Mouse (Mus musculus): ENCODE results near the gene Olfr665. TPM values are rescaled to one million over a fixed set of nuclear protein-coding genes. Genes with fewer than 3 reads are reported as not detected.

Olfr665 gene
- not detected for polyA plus RNA-seq (2012; fragmentation: generic; extraction: Trizol)

DNA sequence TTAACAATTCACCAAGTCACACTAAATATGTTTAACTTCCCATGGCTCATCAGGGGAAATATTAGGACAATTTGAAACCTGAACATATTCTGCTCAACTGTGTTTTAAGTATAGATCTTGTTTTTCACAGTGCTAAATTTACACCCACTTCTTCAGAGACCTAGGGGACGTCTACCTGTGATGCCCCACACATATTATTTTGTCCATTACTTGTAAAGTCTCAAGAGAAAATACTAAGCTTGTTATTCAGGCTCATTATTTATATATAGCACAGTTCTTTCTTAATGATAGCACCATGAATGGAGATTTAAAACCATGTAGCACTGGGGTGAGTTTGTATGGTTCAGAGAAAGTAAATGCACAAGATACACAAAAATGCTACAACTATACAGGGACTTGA lies at the start of gene Olfr665:
Gene Olfr665 (plus strand): TSS at position 301 of the 400 bp plus-strand sequence.

DNA sequence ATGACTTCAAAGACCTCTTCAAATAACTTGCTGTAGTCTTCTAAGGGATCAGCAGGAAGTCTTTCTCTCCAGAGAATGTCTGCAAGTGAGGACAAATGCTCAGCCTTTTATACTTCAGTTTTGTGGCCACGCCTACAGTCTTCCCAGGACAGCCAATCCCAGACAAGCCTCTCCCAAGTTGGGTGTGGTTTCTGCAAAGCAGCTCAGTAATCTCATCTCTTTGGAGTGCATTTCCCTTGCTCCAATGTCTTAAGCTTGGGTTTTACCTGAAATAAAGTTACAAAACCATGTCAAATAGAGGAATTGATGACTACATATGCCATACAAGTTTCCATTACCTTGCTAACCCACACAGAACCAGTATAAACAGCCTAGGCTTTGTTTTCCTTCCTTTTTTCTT lies 35.3 kb upstream of the Olfr665 start, which contains the start of gene Usp17lb:
Gene Usp17lb (minus strand): TSS at position 101 of the 400 bp plus-strand sequence.

DNA sequence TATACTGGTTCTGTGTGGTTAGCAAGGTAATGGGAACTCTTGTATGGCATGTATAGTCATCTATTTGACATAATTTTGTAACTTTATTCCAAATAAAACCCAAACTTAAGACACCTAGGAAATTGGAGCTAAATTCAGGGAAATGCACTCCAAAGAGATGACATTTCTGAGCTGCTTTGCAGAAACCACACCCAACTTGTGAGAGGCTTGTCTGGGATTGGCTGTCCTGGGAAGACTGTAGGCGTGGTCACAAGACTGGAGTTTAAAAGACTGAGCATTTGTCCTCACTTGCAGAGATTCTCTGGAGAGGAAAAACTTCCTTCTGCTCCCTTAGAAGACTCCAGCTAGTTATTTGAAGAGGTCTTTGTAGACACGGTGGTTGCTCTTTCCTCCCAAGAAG lies 21.1 kb upstream of the Olfr665 start, which contains the start of gene Usp17la:
Gene Usp17la (plus strand): TSS at position 301 of the 400 bp plus-strand sequence.

DNA sequence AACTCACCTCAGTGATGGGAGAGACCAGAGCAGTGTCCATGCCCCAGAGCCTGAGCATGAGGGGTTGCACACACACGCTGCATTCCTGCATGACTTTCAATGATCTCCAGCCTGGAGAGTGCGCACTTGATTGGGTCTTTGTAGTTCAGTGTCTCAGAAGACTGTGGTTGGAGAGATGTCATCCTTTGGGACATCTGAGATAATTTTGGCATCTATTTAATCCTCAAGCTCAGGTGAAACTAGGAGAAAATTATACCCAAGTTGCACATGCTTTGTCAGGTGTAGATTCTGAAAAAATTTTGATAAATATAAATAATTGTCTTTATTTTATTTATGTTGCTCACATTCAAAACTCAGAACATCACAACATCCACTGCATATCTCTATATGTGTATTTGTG lies 18.0 kb downstream of the Olfr665 start, which contains the start of gene Olfr666:
Gene Olfr666 (minus strand): TSS at position 101 of the 400 bp plus-strand sequence.

DNA sequence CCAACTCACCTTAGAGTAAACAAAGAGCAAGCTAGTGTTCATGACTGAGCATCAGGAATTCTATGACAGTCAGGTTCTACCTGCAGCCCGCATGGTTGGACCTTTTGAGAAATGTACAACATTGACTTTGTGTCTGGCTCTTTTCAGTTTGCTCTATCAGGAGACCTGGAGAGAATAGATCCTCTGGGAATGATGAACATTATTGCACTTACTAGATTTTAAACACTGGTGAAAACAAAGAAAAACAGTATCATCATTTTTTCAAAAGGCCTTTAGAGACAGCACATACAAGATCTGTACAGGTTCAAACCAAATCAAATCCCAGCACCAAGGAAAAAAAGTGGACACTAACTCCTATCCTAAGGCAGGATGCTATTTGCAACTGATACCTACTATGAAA lies 43.6 kb downstream of the Olfr665 start, which contains the start of gene Olfr667:
Gene Olfr667 (minus strand): TSS at position 101 of the 400 bp plus-strand sequence.

DNA sequence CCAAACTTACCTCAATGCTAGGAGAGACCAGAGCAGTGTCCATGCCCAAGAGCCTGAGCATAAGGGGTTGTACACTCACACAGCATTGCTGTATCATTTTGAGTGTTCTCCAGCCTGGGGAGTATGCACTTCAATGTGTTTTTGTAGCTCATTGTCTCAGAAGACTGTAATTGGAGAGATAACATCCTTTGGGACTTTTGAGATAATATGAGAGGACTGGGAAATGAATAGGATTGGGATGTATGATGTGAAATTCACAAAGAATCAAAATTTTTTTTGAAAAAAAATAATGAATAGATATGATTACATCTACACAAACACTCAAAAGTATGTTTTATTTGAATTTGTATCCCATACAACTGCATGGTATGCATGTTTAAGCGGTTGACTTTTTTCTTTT lies 50.1 kb downstream of the Olfr665 start, which contains the start of gene Olfr668:
Gene Olfr668 (minus strand): TSS at position 101 of the 400 bp plus-strand sequence.

Other genes with a start within 250 kb of the Olfr665 start
- not detected for gene Olfr658, start 230.7 kb upstream of the Olfr665 start, polyA plus RNA-seq (2012; fragmentation: generic; extraction: Trizol)
- not detected for gene Olfr659, start 211.3 kb upstream of the Olfr665 start, polyA plus RNA-seq (2012; fragmentation: generic; extraction: Trizol)
- gene Olfr661, start 191.5 kb upstream of the Olfr665 start, polyA plus RNA-seq (2012; fragmentation: generic; extraction: Trizol) = not detected
- under 1 TPM; 0.01 to 0.18 TPM for gene Usp17le, start 100.6 kb upstream of the Olfr665 start, polyA plus RNA-seq (2012; fragmentation: generic; extraction: Trizol)
- gene Usp17lb, start 35.4 kb upstream of the Olfr665 start, polyA plus RNA-seq (2012; fragmentation: generic; extraction: Trizol) = under 1 TPM; 0.05 to 0.08 TPM
- gene Usp17la, start 21.0 kb upstream of the Olfr665 start, polyA plus RNA-seq (2012; fragmentation: generic; extraction: Trizol) = under 1 TPM; 0.09 to 0.27 TPM
- not detected for gene Olfr666, start 17.9 kb downstream of the Olfr665 start, polyA plus RNA-seq (2012; fragmentation: generic; extraction: Trizol)
- gene Olfr667, start 43.5 kb downstream of the Olfr665 start, polyA plus RNA-seq (2012; fragmentation: generic; extraction: Trizol) = not detected
- not detected for gene Olfr668, start 50.0 kb downstream of the Olfr665 start, polyA plus RNA-seq (2012; fragmentation: generic; extraction: Trizol)
- gene Olfr669, start 56.2 kb downstream of the Olfr665 start, polyA plus RNA-seq (2012; fragmentation: generic; extraction: Trizol) = not detected
- gene Olfr670, start 84.6 kb downstream of the Olfr665 start, polyA plus RNA-seq (2012; fragmentation: generic; extraction: Trizol) = not detected
- not detected for gene Olfr671, start 101.1 kb downstream of the Olfr665 start, polyA plus RNA-seq (2012; fragmentation: generic; extraction: Trizol)
- not detected for gene Olfr672, start 124.0 kb downstream of the Olfr665 start, polyA plus RNA-seq (2012; fragmentation: generic; extraction: Trizol)
- gene Olfr675, start 150.4 kb downstream of the Olfr665 start, polyA plus RNA-seq (2012; fragmentation: generic; extraction: Trizol) = not detected
- not detected for gene Olfr676, start 154.7 kb downstream of the Olfr665 start, polyA plus RNA-seq (2012; fragmentation: generic; extraction: Trizol)
- not detected for gene Olfr677, start 173.3 kb downstream of the Olfr665 start, polyA plus RNA-seq (2012; fragmentation: generic; extraction: Trizol)
- not detected for gene Olfr678, start 186.4 kb downstream of the Olfr665 start, polyA plus RNA-seq (2012; fragmentation: generic; extraction: Trizol)
- gene Olfr679, start 203.2 kb downstream of the Olfr665 start, polyA plus RNA-seq (2012; fragmentation: generic; extraction: Trizol) = not detected
- gene Olfr680-ps1, start 214.8 kb downstream of the Olfr665 start, polyA plus RNA-seq (2012; fragmentation: generic; extraction: Trizol) = not detected
- gene Olfr681, start 238.8 kb downstream of the Olfr665 start, polyA plus RNA-seq (2012; fragmentation: generic; extraction: Trizol) = not detected

Data from C3H10T1/2 (cell line).